Mouse (Mus musculus): ENCODE results near the gene Fndc5.

DNA sequence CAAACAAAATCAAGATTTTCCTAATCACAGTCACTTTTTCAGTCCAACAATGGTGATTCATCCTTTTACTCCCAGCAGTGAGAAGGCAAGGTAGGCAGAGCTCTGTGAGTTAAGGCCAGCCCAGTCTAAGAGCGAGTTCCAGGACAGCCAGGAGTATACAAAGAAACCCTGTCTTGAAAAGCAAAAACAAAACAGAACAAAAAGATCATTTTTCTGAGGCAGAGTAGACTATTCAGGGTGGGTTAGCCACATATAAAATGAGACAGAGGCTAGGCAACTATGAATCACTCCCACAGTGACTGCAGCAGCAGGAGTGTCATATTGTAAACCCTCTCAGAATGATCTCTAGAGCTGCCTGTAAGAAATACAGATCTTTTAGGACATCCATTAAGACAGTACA is 12.5 kb downstream of the Fndc5 start:
- no peak for TF ChIP-seq CTCF (IDR thresholded peaks at IDR 0.05; ENCODE audit: low read depth, low read length)
- TF ChIP-seq TAL1 (conservative IDR thresholded peaks at IDR 0.05; ENCODE audit: low read depth, low read length), result no peak
- TF ChIP-seq POLR2AphosphoS5 (IDR thresholded peaks at IDR 0.05; ENCODE audit: insufficient replicate concordance, low read depth, low read length), result no peak

Measured in G1E (cell line).